Mouse (Mus musculus): ENCODE measurements around the gene Gsta3. TPM values are rescaled to one million over a fixed set of nuclear protein-coding genes. Genes with fewer than 3 reads are reported as not detected.
"Not testable (repeated sequence)": the region's sequence is repeated elsewhere in the genome, so short reads cannot be mapped to it uniquely, and the experiment has no call there.

The Gsta3 gene
- total and polyA plus RNA-seq, 3 experiments = 5.0 to 12.2 (median 9.9) TPM

- no peaks in the 10 kb centered on the region for H3K79me2 ChIP-seq (replicated peaks; ENCODE audit: control insufficient read depth, insufficient read depth, low read length)
- no peak overlapping the region for H3K4me3 ChIP-seq
- H3K27ac ChIP-seq = no peak overlapping the region
- intact Hi-C loops (cut with DNase I) = no loop called here
- DNase-seq = no peak
- TF ChIP-seq CTCF (IDR thresholded peaks at IDR 0.05) (no peak), EP300 (IDR thresholded peaks at IDR 0.05; ENCODE audit: insufficient read depth, low read depth, low read length) (no peak), POLR2A (IDR thresholded peaks at IDR 0.05; ENCODE audit: insufficient read depth, low read depth, low read length) (no peak)
- WGBS = 71% methylated on average over 2 of the region's 2 CpGs
- H3K36me3 ChIP-seq (ENCODE audit: control insufficient read depth, insufficient read depth, low read length) = no peaks in the 10 kb centered on the region
- H3K4me1 ChIP-seq (ENCODE audit: control insufficient read depth, insufficient read depth, low read length) = no peaks in the 10 kb centered on the region
- H3K27me3 ChIP-seq (ENCODE audit: control insufficient read depth, insufficient read depth, low read length) = no peaks in the 10 kb centered on the region; the same call in 1 of the 2 replicates
- H3K9ac ChIP-seq (ENCODE audit: low read depth, low read length) = no peak overlapping the region
These were observed 39.9 kb downstream of the Gsta3 start for GRCm38 (mm10) chr1:21280306-21280705.

GRCm38 (mm10) chr1:21284644-21285043 is 44.3 kb downstream of the Gsta3 start:
- not testable (repeated sequence) for H3K27ac ChIP-seq; H3K79me2 ChIP-seq (replicated peaks; ENCODE audit: control insufficient read depth, insufficient read depth, low read length)
- WGBS = 82% methylated on average over 2 of the region's 2 CpGs

GRCm38 (mm10) chr1:21291394-21291793 is 51.0 kb downstream of the Gsta3 start:
- TF ChIP-seq CTCF (IDR thresholded peaks at IDR 0.05) (no peak), EP300 (IDR thresholded peaks at IDR 0.05; ENCODE audit: insufficient read depth, low read depth, low read length) (no peak), POLR2A (IDR thresholded peaks at IDR 0.05; ENCODE audit: insufficient read depth, low read depth, low read length) (no peak)
- no peak overlapping the region for H3K9ac ChIP-seq (ENCODE audit: low read depth, low read length)
- H3K4me1 ChIP-seq (ENCODE audit: control insufficient read depth, insufficient read depth, low read length) = no peaks in the 10 kb centered on the region
- H3K36me3 ChIP-seq (ENCODE audit: control insufficient read depth, insufficient read depth, low read length) = no peaks in the 10 kb centered on the region
- 80% methylated on average over 4 of the region's 4 CpGs for WGBS
- no peak for DNase-seq
- H3K27ac ChIP-seq = no peak overlapping the region
- no peaks in the 10 kb centered on the region for H3K79me2 ChIP-seq (replicated peaks; ENCODE audit: control insufficient read depth, insufficient read depth, low read length)
- H3K4me3 ChIP-seq = no peak overlapping the region
- no peaks in the 10 kb centered on the region for H3K27me3 ChIP-seq (ENCODE audit: control insufficient read depth, insufficient read depth, low read length)
- intact Hi-C loops (cut with DNase I) = no loop called here

More at GRCm38 (mm10) chr1:21284644-21285043, 44.3 kb downstream of the Gsta3 start:
- H3K9ac ChIP-seq (ENCODE audit: low read depth, low read length); H3K27me3 ChIP-seq (ENCODE audit: control insufficient read depth, insufficient read depth, low read length); DNase-seq; H3K36me3 ChIP-seq (ENCODE audit: control insufficient read depth, insufficient read depth, low read length); H3K4me3 ChIP-seq; intact Hi-C loops (cut with DNase I); H3K4me1 ChIP-seq (ENCODE audit: control insufficient read depth, insufficient read depth, low read length): not testable (repeated sequence)

- no peaks in the 10 kb centered on the region for H3K79me2 ChIP-seq (replicated peaks; ENCODE audit: control insufficient read depth, insufficient read depth, low read length)
These were observed 52.2 kb downstream of the Gsta3 start for GRCm38 (mm10) chr1:21292590-21292989.

GRCm38 (mm10) chr1:21296169-21296568 is 55.8 kb downstream of the Gsta3 start:
- intact Hi-C loops (cut with DNase I) = no loop called here
- 81% methylated on average over 1 of the region's 1 CpGs for WGBS

More at GRCm38 (mm10) chr1:21292590-21292989, 52.2 kb downstream of the Gsta3 start:
- H3K27me3 ChIP-seq (ENCODE audit: control insufficient read depth, insufficient read depth, low read length) = no peaks in the 10 kb centered on the region
- H3K4me3 ChIP-seq = no peak overlapping the region
- no peaks in the 10 kb centered on the region for H3K36me3 ChIP-seq (ENCODE audit: control insufficient read depth, insufficient read depth, low read length)
- no peaks in the 10 kb centered on the region for H3K4me1 ChIP-seq (ENCODE audit: control insufficient read depth, insufficient read depth, low read length)
- TF ChIP-seq EP300 (IDR thresholded peaks at IDR 0.05; ENCODE audit: insufficient read depth, low read depth, low read length) (no peak), CTCF (IDR thresholded peaks at IDR 0.05) (no peak), POLR2A (IDR thresholded peaks at IDR 0.05; ENCODE audit: insufficient read depth, low read depth, low read length) (no peak)
- H3K9ac ChIP-seq (ENCODE audit: low read depth, low read length) = no peak overlapping the region
- 52% methylated on average over 1 of the region's 1 CpGs for WGBS
- H3K27ac ChIP-seq = no peak overlapping the region
- intact Hi-C loops (cut with DNase I) = no loop called here
- no peak for DNase-seq

GRCm38 (mm10) chr1:21298114-21298513 is 57.7 kb downstream of the Gsta3 start:
- no peak for DNase-seq
- intact Hi-C loops (cut with DNase I) = no loop called here
- no peak overlapping the region for H3K4me3 ChIP-seq

More at GRCm38 (mm10) chr1:21296169-21296568, 55.8 kb downstream of the Gsta3 start:
- TF ChIP-seq POLR2A (IDR thresholded peaks at IDR 0.05; ENCODE audit: insufficient read depth, low read depth, low read length) (no peak), EP300 (IDR thresholded peaks at IDR 0.05; ENCODE audit: insufficient read depth, low read depth, low read length) (no peak), CTCF (IDR thresholded peaks at IDR 0.05) (no peak)
- Histone ChIP-seq H3K4me3 (no peak overlapping the region), H3K9ac (ENCODE audit: low read depth, low read length) (no peak overlapping the region), H3K36me3 (ENCODE audit: control insufficient read depth, insufficient read depth, low read length) (no peaks in the 10 kb centered on the region), H3K27me3 (ENCODE audit: control insufficient read depth, insufficient read depth, low read length) (no peaks in the 10 kb centered on the region), H3K79me2 (replicated peaks; ENCODE audit: control insufficient read depth, insufficient read depth, low read length) (no peaks in the 10 kb centered on the region), H3K4me1 (ENCODE audit: control insufficient read depth, insufficient read depth, low read length) (no peaks in the 10 kb centered on the region), H3K27ac (no peak overlapping the region)
- DNase-seq = no peak

More at GRCm38 (mm10) chr1:21298114-21298513, 57.7 kb downstream of the Gsta3 start:
- H3K79me2 ChIP-seq (replicated peaks; ENCODE audit: control insufficient read depth, insufficient read depth, low read length) = no peaks in the 10 kb centered on the region
- H3K9ac ChIP-seq (ENCODE audit: low read depth, low read length) = no peak overlapping the region
- 93% methylated on average over 4 of the region's 4 CpGs for WGBS
- no peak overlapping the region for H3K27ac ChIP-seq
- no peaks in the 10 kb centered on the region for H3K36me3 ChIP-seq (ENCODE audit: control insufficient read depth, insufficient read depth, low read length)
- TF ChIP-seq EP300 (IDR thresholded peaks at IDR 0.05; ENCODE audit: insufficient read depth, low read depth, low read length) (no peak), POLR2A (IDR thresholded peaks at IDR 0.05; ENCODE audit: insufficient read depth, low read depth, low read length) (no peak), CTCF (IDR thresholded peaks at IDR 0.05) (no peak)
- H3K4me1 ChIP-seq (ENCODE audit: control insufficient read depth, insufficient read depth, low read length) = no peaks in the 10 kb centered on the region
- H3K27me3 ChIP-seq (ENCODE audit: control insufficient read depth, insufficient read depth, low read length) = no peaks in the 10 kb centered on the region
